ENCODE assay signal across 31 mouse cellular contexts in genomic region chr17:63909297-63909696, GRCm38 (mm10). TPM values are rescaled to one million over a fixed set of nuclear protein-coding genes. Genes with fewer than 3 reads are reported as not detected.
DNase-seq lines count a peak whose midpoint lies in the region; ATAC-seq and TF ChIP-seq lines count a peak whose summit lies in the region.
"Had no signal": no experiment of that assay in that cellular context is flagged by ENCODE, and none has a peak within 500 bp of the region (broad histone marks: within the 10 kb centered on the region; RNA-seq: fewer than 3 reads in every experiment).

No protein-coding gene starts in this region.

- H3K9ac ChIP-seq in stomach, postnatal 0 days (ENCODE audit: low read length) = no peak overlapping the region
- H3K9ac ChIP-seq in forebrain, embryonic 13.5 days = no peak overlapping the region
- H3K9ac ChIP-seq: embryonic facial prominence, embryonic 12.5 days; forebrain, embryonic 15.5 days; heart, embryonic 15.5 days; limb, embryonic 15.5 days; liver, embryonic 14.5 days; lung, embryonic 14.5 days; midbrain, embryonic 12.5 days; neural tube, embryonic 12.5 days had no signal

- H3K36me3 ChIP-seq in stomach, postnatal 0 days (ENCODE audit: control insufficient read depth, insufficient read depth, low read length) = no peaks in the 10 kb centered on the region
- no peaks in the 10 kb centered on the region for H3K36me3 ChIP-seq in forebrain, embryonic 13.5 days (ENCODE audit: poor library complexity, severe bottlenecking)
- H3K36me3 ChIP-seq: embryonic facial prominence, embryonic 12.5 days; heart, embryonic 15.5 days; midbrain, embryonic 12.5 days; neural tube, embryonic 12.5 days had no signal

- CTCF ChIA-PET in Patski (lab: Charles Lee) = interaction anchor here (2.1 kb wide), 1 partner anchor 12 kb away, joined by 4 read pairs; no protein-coding TSS in a partner anchor

- no peak for ATAC-seq in Patski
- ATAC-seq in stomach, postnatal 0 days (ENCODE audit: low FRiP score, low TSS enrichment) = no peak
- no peak for ATAC-seq in forebrain, embryonic 13.5 days
- ATAC-seq: forebrain, embryonic 15.5 days; intestine, embryonic 16.5 days had no signal

- intact Hi-C loops in gastrocnemius, adult 2 months (cut with DNase I) = no loop called here
- intact Hi-C loops in left cerebral cortex, adult 2 months (cut with DNase I) = no loop called here

- peak; percentile 42 for TF ChIP-seq CTCF in gastrocnemius, adult 2 months (IDR thresholded peaks at IDR 0.05)
- TF ChIP-seq CTCF in left cerebral cortex, adult 2 months (IDR thresholded peaks at IDR 0.05) = peak; percentile 6
- TF ChIP-seq CTCF in Patski (IDR thresholded peaks at IDR 0.05) = peak; percentile 49
- TF ChIP-seq CTCF in stomach, postnatal 0 days (IDR thresholded peaks at IDR 0.05; ENCODE audit: low read depth) = peak; percentile 23; the same call in 1 of the 2 replicates

- H3K27me3 ChIP-seq in Patski = no peaks in the 10 kb centered on the region
- H3K27me3 ChIP-seq in stomach, postnatal 0 days (ENCODE audit: control insufficient read depth, insufficient read depth, low read length) = no peaks in the 10 kb centered on the region
- H3K27me3 ChIP-seq in forebrain, embryonic 13.5 days = no peaks in the 10 kb centered on the region
- H3K27me3 ChIP-seq: embryonic facial prominence, embryonic 12.5 days; forebrain, embryonic 15.5 days; heart, embryonic 15.5 days; limb, embryonic 15.5 days; midbrain, embryonic 12.5 days; neural tube, embryonic 12.5 days had no signal

- WGBS in stomach, postnatal 0 days = 96% methylated on average over 4 of the region's 4 CpGs
- WGBS in forebrain, embryonic 13.5 days = 95% methylated on average over 4 of the region's 4 CpGs

- in situ Hi-C loops in Patski (cut with MboI; ENCODE audit: low pct_unique_long_range_greater_than_20kb) = no loop called here

- no peak for TF ChIP-seq EP300 in stomach, postnatal 0 days (optimal IDR thresholded peaks at IDR 0.05)

- no peak overlapping the region for H3K4me2 ChIP-seq in stomach, postnatal 0 days (replicated peaks; ENCODE audit: low read depth)
- no peak overlapping the region for H3K4me2 ChIP-seq in forebrain, embryonic 13.5 days
- H3K4me2 ChIP-seq: embryonic facial prominence, embryonic 12.5 days; forebrain, embryonic 15.5 days; heart, embryonic 15.5 days; limb, embryonic 15.5 days; lung, embryonic 14.5 days; midbrain, embryonic 12.5 days; neural tube, embryonic 12.5 days had no signal

- H3K4me3 ChIP-seq in gastrocnemius, adult 2 months = no peak overlapping the region
- H3K4me3 ChIP-seq in left cerebral cortex, adult 2 months = no peak overlapping the region
- no peak overlapping the region for H3K4me3 ChIP-seq in stomach, postnatal 0 days (ENCODE audit: low read depth, low read length)
- H3K4me3 ChIP-seq in forebrain, embryonic 13.5 days = no peak overlapping the region
- H3K4me3 ChIP-seq: embryonic facial prominence, embryonic 12.5 days; forebrain, embryonic 15.5 days; heart, embryonic 15.5 days; limb, embryonic 10.5 days; limb, embryonic 15.5 days; midbrain, embryonic 12.5 days; myocyte; neural tube, embryonic 12.5 days had no signal

- H3K9me3 ChIP-seq in stomach, postnatal 0 days (ENCODE audit: control insufficient read depth, low read length) = no peaks in the 10 kb centered on the region
- no peaks in the 10 kb centered on the region for H3K9me3 ChIP-seq in forebrain, embryonic 13.5 days (replicated peaks)
- H3K9me3 ChIP-seq: embryonic facial prominence, embryonic 12.5 days; heart, embryonic 15.5 days; limb, embryonic 10.5 days; limb, embryonic 15.5 days; neural tube, embryonic 12.5 days had no signal

- DNase-seq in gastrocnemius, adult 2 months = no peak
- no peak for DNase-seq in gastrocnemius, postnatal 4 days (ENCODE audit: low spot score in 2 of 2)
- no peak for DNase-seq in left cerebral cortex, adult 2 months (ENCODE audit: extremely low spot score in 1 of 2, low spot score in 2 of 2)
- no peak for DNase-seq in left cerebral cortex, adult 8-10 months (ENCODE audit: low spot score in 2 of 2)
- no peak for DNase-seq in Patski (ENCODE audit: low read depth, low spot score)
- DNase-seq in stomach, postnatal 0 days (ENCODE audit: low spot score) = no peak
- no peak for DNase-seq in kidney, adult 11 months
- DNase-seq: adrenal gland, postnatal 25 days; cerebellum, adult 8-10 months; cerebellum, postnatal 25 days; embryo, embryonic 11 days; kidney, adult 9 months; kidney, postnatal 14 days; lung, embryonic 14.5 days; right cerebral cortex, adult 18-20 months; thymus, adult 2 months; thymus, postnatal 36 days had no signal

- no peaks in the 10 kb centered on the region for H3K4me1 ChIP-seq in stomach, postnatal 0 days (replicated peaks; ENCODE audit: control insufficient read depth, insufficient read depth)
- H3K4me1 ChIP-seq in forebrain, embryonic 13.5 days = no peaks in the 10 kb centered on the region
- H3K4me1 ChIP-seq: embryonic facial prominence, embryonic 12.5 days; forebrain, embryonic 15.5 days; heart, embryonic 15.5 days; limb, embryonic 10.5 days; limb, embryonic 15.5 days; midbrain, embryonic 12.5 days; neural tube, embryonic 12.5 days had no signal

- POLR2A ChIA-PET in Patski (lab: Charles Lee) = no interaction called here

- no peak overlapping the region for H3K27ac ChIP-seq in gastrocnemius, adult 2 months
- no peak overlapping the region for H3K27ac ChIP-seq in left cerebral cortex, adult 2 months
- no peak overlapping the region for H3K27ac ChIP-seq in stomach, postnatal 0 days (replicated peaks)
- H3K27ac ChIP-seq in forebrain, embryonic 13.5 days = no peak overlapping the region
- H3K27ac ChIP-seq: embryonic facial prominence, embryonic 12.5 days; forebrain, embryonic 15.5 days; heart, embryonic 15.5 days; limb, embryonic 10.5 days; limb, embryonic 15.5 days; liver, embryonic 14.5 days; midbrain, embryonic 12.5 days; neural tube, embryonic 12.5 days had no signal

RNA-seq across cellular contexts. Expression of gene A930002H24Rik, which starts 45.7 kb away (rescaled TPM):
- not detected for total RNA-seq in gastrocnemius, adult 2 months (2021)
- total RNA-seq in gastrocnemius, postnatal 4 days (2021) = 1 to 10 TPM; 1.2 to 2.4 TPM
- total RNA-seq in left cerebral cortex, adult 2 months (2021) = not detected
- 1 to 10 TPM in 1 of 4 experiments, not detected in 3; 1.1 TPM for total RNA-seq in left cerebral cortex, adult 8-10 months (2022)
- 3.8 TPM for polyA plus RNA-seq in Patski (2021)
- 3.1 and 3.4 TPM in 2 replicates for polyA plus RNA-seq in stomach, postnatal 0 days (2015; fragmentation: Nextera tagmentation; extraction: Ambion mirVana)
- 2.7 and 3.0 TPM in 2 replicates for polyA plus RNA-seq in forebrain, embryonic 13.5 days (2015; fragmentation: Nextera tagmentation; extraction: Ambion mirVana)
- total RNA-seq: gastrocnemius, adult 8-10 months; heart, postnatal 25 days; left cerebral cortex, postnatal 10 days had no signal
- polyA plus RNA-seq: thymus, adult 2 months had no signal

RNA-seq across cellular contexts. Expression of gene Fer, which starts 46.4 kb away (rescaled TPM):
- total RNA-seq in gastrocnemius, adult 2 months (2021) = 10 to 100 TPM; 11.2 to 12.8 TPM
- total RNA-seq in gastrocnemius, postnatal 4 days (2021) = 10 to 100 TPM; 28.4 to 31.9 TPM
- total RNA-seq in left cerebral cortex, adult 2 months (2021) = 10 to 100 TPM; 30.0 to 30.9 TPM
- total RNA-seq in left cerebral cortex, adult 8-10 months (2022) = 10 to 100 TPM; 30.3 to 33.7 (median 30.9) TPM
- 34.8 TPM for polyA plus RNA-seq in Patski (2021)
- polyA plus RNA-seq in stomach, postnatal 0 days (2015; fragmentation: Nextera tagmentation; extraction: Ambion mirVana) = 17.2 and 18.5 TPM in 2 replicates
- polyA plus RNA-seq in forebrain, embryonic 13.5 days (2015; fragmentation: Nextera tagmentation; extraction: Ambion mirVana) = 30.0 and 33.9 TPM in 2 replicates
